Mouse (Mus musculus): ENCODE measurements around the gene Mboat2.

The Mboat2 gene

GRCm38 (mm10) chr12:25011733-25012367, 181.2 kb downstream of the Mboat2 start:
- in situ Hi-C loops (cut with MboI) = no loop called here

- in situ Hi-C loops (cut with MboI) = no loop called here
Observed at GRCm38 (mm10) chr12:25012555-25013540, 182.2 kb downstream of the Mboat2 start.

Data from mature B cell (primary cell).